Mouse (Mus musculus): ENCODE measurements around the gene Opcml. TPM values are rescaled to one million over a fixed set of nuclear protein-coding genes. Genes with fewer than 3 reads are reported as not detected.

The Opcml gene
- polyA plus RNA-seq, 1 experiment from 2014 or later: 13.3 TPM

DNA sequence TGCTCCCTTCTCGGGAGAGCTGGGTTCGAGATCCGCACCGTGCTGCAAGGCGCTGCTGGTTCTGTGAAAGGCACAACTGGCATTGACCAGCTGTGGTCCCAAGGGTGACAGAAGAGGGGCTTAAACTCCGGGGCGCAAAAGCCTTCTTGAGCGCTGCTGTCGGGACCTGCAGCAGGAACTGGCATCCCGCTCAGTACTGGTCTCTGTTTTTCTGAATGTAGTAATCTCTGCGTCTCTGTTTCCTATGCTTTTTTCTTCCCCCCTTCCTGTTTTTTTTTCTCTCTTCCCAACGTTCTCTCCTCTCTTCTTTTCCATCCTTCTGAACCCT, 1.0 kb downstream of the Opcml start:
- H3K9me3 ChIP-seq (replicated peaks; ENCODE audit: control insufficient read depth, low read length): no peaks in the 10 kb centered on the region
- DNase-seq (ENCODE audit: low spot score): no peak
- peak overlapping the region; percentile 76 for H3K4me2 ChIP-seq (ENCODE audit: low read length)
- ATAC-seq: no peak; the same call in none of the 2 replicates
- H3K27me3 ChIP-seq (replicated peaks; ENCODE audit: control insufficient read depth, insufficient read depth, low read length): 0 out of 2 replicates have a peak, but pooled peaks cover 5% of the 10 kb centered on the region
- H3K4me1 ChIP-seq (ENCODE audit: control insufficient read depth, insufficient read depth, low read length): no peaks in the 10 kb centered on the region
- peak overlapping the region; percentile 71 for H3K9ac ChIP-seq (ENCODE audit: low read length)
- H3K27ac ChIP-seq (ENCODE audit: low read depth, low read length): peak overlapping the region; percentile 65; the same call in 1 of the 2 replicates
- WGBS: 2% methylated on average over 12 of the region's 12 CpGs
- peak overlapping the region; percentile 46 for H3K4me3 ChIP-seq (ENCODE audit: low read depth, low read length)
- no peaks in the 10 kb centered on the region for H3K36me3 ChIP-seq (ENCODE audit: control insufficient read depth, insufficient read depth, low read length)

DNA sequence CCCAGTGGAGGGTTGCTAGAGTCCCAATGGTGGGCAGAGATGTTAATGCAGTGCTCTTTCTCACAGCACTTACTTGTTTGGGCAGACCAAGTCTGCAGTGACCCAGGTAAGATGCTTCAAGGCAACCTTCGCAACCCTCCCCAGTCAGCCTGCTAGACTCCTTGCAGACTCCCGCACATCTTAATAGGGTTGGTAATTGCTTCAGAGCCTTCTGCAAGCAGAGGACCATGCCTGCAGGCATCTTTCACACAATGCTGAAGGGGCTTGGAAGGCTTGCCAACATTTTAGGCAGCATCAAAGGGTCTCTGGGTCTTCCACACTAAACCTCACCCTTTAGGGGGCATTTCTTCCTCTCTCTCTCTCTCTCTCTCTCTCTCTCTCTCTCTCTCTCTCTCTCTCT, 1.7 kb downstream of the Opcml start:
- Histone ChIP-seq H3K27ac (ENCODE audit: low read depth, low read length) (no peak overlapping the region), H3K27me3 (replicated peaks; ENCODE audit: control insufficient read depth, insufficient read depth, low read length) (0 out of 2 replicates have a peak, but pooled peaks cover 5% of the 10 kb centered on the region), H3K9me3 (replicated peaks; ENCODE audit: control insufficient read depth, low read length) (no peaks in the 10 kb centered on the region), H3K36me3 (ENCODE audit: control insufficient read depth, insufficient read depth, low read length) (no peaks in the 10 kb centered on the region), H3K4me2 (ENCODE audit: low read length) (peak overlapping the region; percentile 76), H3K4me3 (ENCODE audit: low read depth, low read length) (peak overlapping the region; percentile 46), H3K9ac (ENCODE audit: low read length) (0 out of 2 replicates have a peak overlapping the region, but pooled peaks have one; percentile 71), H3K4me1 (ENCODE audit: control insufficient read depth, insufficient read depth, low read length) (no peaks in the 10 kb centered on the region)
- DNase-seq (ENCODE audit: low spot score): no peak
- ATAC-seq: no peak
- 24% methylated on average over 2 of the region's 2 CpGs for WGBS

DNA sequence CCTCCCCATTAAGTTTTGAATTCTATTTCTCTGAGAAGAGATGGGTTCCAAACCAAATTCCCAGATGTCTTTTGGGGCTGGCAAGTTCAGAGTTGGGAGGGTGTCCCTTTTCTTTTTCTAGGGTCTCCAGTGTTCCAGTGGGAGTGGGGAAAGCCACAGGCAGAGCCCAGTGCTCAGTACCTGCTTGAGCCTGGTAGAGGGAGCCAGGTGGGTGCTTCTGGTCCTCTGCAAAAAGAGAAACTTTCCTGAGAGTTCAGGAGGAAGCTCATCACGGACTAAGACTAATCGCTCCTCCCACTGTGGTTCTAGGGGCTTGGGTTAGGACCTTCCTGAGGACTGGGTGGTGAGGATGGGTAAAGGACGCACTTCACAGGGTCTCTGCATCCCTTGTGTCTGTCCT, 2.4 kb downstream of the Opcml start:
- H3K4me1 ChIP-seq (ENCODE audit: control insufficient read depth, insufficient read depth, low read length): no peaks in the 10 kb centered on the region
- H3K27ac ChIP-seq (ENCODE audit: low read depth, low read length): no peak overlapping the region
- DNase-seq (ENCODE audit: low spot score) (no peak), ATAC-seq (no peak)
- no peak overlapping the region for H3K9ac ChIP-seq (ENCODE audit: low read length)
- WGBS: 75% methylated on average over 3 of the region's 3 CpGs
- H3K4me3 ChIP-seq (ENCODE audit: low read depth, low read length): no peak overlapping the region
- 0 out of 2 replicates have a peak, but pooled peaks cover 5% of the 10 kb centered on the region for H3K27me3 ChIP-seq (replicated peaks; ENCODE audit: control insufficient read depth, insufficient read depth, low read length)
- no peaks in the 10 kb centered on the region for H3K36me3 ChIP-seq (ENCODE audit: control insufficient read depth, insufficient read depth, low read length)
- no peak overlapping the region for H3K4me2 ChIP-seq (ENCODE audit: low read length)
- H3K9me3 ChIP-seq (replicated peaks; ENCODE audit: control insufficient read depth, low read length): no peaks in the 10 kb centered on the region

DNA sequence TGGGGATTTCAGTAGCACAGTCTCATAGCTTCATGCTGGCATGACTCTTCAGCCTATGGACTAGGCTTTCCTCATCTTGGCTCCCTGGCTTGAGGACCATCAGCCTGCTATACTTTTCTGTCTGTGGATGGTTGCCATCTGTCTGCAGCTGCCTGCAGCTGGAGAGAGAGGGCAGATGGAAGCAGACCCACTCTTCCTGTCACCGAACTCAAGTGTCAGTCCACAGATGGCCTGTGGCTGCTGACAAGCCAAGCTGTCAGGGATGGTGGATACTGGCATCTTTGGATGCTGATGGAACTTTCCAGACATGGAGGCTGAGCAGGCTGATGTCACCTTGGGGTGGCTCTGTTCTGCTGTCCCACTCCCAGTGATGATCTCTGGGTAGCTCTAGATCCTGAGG, 6.0 kb downstream of the Opcml start:
- Histone ChIP-seq H3K4me2 (ENCODE audit: low read length) (no peak overlapping the region), H3K9me3 (replicated peaks; ENCODE audit: control insufficient read depth, low read length) (no peaks in the 10 kb centered on the region), H3K36me3 (ENCODE audit: control insufficient read depth, insufficient read depth, low read length) (no peaks in the 10 kb centered on the region), H3K9ac (ENCODE audit: low read length) (no peak overlapping the region), H3K27me3 (replicated peaks; ENCODE audit: control insufficient read depth, insufficient read depth, low read length) (0 out of 2 replicates have a peak, but pooled peaks cover 5% of the 10 kb centered on the region), H3K4me3 (ENCODE audit: low read depth, low read length) (no peak overlapping the region), H3K4me1 (ENCODE audit: control insufficient read depth, insufficient read depth, low read length) (no peaks in the 10 kb centered on the region), H3K27ac (ENCODE audit: low read depth, low read length) (no peak overlapping the region)
- DNase-seq (ENCODE audit: low spot score) (no peak), ATAC-seq (no peak)
- WGBS: 100% methylated on average over 1 of the region's 1 CpGs

DNA sequence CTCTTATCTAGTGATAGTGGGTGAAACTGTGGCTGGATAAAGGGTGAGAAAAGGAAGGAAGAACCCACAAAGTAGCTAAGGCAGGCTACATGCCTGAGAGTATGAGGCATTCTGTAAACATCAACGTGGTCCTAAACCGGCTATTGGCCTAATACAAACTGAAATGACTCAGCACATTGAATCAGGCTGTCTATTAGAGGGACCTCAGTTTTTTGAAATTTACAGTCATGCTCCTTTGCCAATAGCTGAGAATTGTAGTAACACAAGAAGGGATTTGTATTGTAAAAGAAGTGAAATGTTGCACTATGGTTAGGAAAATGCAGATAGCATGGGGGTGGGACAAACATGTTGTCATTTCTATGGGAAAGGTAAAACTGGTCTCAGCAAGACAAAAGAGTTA, 10.4 kb downstream of the Opcml start:
- H3K27me3 ChIP-seq (replicated peaks; ENCODE audit: control insufficient read depth, insufficient read depth, low read length): no peaks in the 10 kb centered on the region
- DNase-seq (ENCODE audit: low spot score) (no peak), ATAC-seq (no peak)
- WGBS: 90% methylated on average over 2 of the region's 2 CpGs
- no peaks in the 10 kb centered on the region for H3K9me3 ChIP-seq (replicated peaks; ENCODE audit: control insufficient read depth, low read length)
- H3K4me3 ChIP-seq (ENCODE audit: low read depth, low read length): no peak overlapping the region
- no peak overlapping the region for H3K27ac ChIP-seq (ENCODE audit: low read depth, low read length)
- no peak overlapping the region for H3K9ac ChIP-seq (ENCODE audit: low read length)
- no peak overlapping the region for H3K4me2 ChIP-seq (ENCODE audit: low read length)
- H3K36me3 ChIP-seq (ENCODE audit: control insufficient read depth, insufficient read depth, low read length): no peaks in the 10 kb centered on the region
- no peaks in the 10 kb centered on the region for H3K4me1 ChIP-seq (ENCODE audit: control insufficient read depth, insufficient read depth, low read length)

DNA sequence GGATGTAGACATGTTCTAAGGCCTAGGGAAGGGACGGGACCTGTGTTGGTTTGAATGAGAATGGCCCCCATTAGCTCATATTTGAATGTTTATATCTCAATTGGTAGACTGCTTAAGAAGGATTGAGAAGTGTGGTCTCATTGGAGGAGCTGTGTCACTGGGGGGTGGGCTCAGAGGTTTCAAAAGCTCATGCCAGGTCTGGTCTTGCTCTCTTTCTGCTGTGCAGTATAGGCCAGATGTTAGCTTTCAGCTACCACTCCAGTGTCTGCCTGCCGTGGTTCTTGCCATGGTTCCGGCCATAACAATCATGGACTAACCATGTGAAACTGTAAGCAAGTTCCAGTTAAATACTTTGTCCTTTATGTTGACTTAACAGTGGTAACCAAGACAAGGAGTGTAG, 11.2 kb downstream of the Opcml start:
- Histone ChIP-seq H3K27ac (ENCODE audit: low read depth, low read length) (no peak overlapping the region), H3K4me3 (ENCODE audit: low read depth, low read length) (no peak overlapping the region), H3K9me3 (replicated peaks; ENCODE audit: control insufficient read depth, low read length) (no peaks in the 10 kb centered on the region), H3K36me3 (ENCODE audit: control insufficient read depth, insufficient read depth, low read length) (no peaks in the 10 kb centered on the region), H3K4me2 (ENCODE audit: low read length) (no peak overlapping the region), H3K4me1 (ENCODE audit: control insufficient read depth, insufficient read depth, low read length) (no peaks in the 10 kb centered on the region), H3K9ac (ENCODE audit: low read length) (no peak overlapping the region), H3K27me3 (replicated peaks; ENCODE audit: control insufficient read depth, insufficient read depth, low read length) (no peaks in the 10 kb centered on the region)
- WGBS: 90% methylated on average over 3 of the region's 3 CpGs
- ATAC-seq (no peak), DNase-seq (ENCODE audit: low spot score) (no peak)

DNA sequence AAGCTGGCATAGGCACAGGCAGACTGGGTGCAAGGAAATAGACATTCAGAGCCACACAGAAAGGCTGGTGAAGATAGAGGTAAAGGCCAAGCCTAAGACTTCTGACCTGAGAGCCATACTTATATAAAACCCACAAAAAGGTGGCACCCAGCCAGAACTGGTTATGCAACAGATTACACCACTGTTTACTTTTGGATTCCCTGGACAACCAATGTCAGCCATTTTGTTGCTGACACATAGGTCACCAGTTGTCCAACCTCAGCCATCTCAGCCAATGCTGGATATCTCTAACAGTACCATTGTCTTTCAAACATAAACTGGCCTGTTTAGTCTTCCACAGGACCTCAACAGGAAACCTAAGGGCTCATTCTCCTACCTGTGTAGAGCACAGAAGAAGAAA, 11.8 kb downstream of the Opcml start:
- Histone ChIP-seq H3K9ac (ENCODE audit: low read length) (no peak overlapping the region), H3K9me3 (replicated peaks; ENCODE audit: control insufficient read depth, low read length) (no peaks in the 10 kb centered on the region), H3K27ac (ENCODE audit: low read depth, low read length) (no peak overlapping the region), H3K4me2 (ENCODE audit: low read length) (no peak overlapping the region), H3K4me1 (ENCODE audit: control insufficient read depth, insufficient read depth, low read length) (no peaks in the 10 kb centered on the region), H3K27me3 (replicated peaks; ENCODE audit: control insufficient read depth, insufficient read depth, low read length) (no peaks in the 10 kb centered on the region), H3K36me3 (ENCODE audit: control insufficient read depth, insufficient read depth, low read length) (no peaks in the 10 kb centered on the region), H3K4me3 (ENCODE audit: low read depth, low read length) (no peak overlapping the region)
- DNase-seq (ENCODE audit: low spot score) (no peak), ATAC-seq (no peak)

DNA sequence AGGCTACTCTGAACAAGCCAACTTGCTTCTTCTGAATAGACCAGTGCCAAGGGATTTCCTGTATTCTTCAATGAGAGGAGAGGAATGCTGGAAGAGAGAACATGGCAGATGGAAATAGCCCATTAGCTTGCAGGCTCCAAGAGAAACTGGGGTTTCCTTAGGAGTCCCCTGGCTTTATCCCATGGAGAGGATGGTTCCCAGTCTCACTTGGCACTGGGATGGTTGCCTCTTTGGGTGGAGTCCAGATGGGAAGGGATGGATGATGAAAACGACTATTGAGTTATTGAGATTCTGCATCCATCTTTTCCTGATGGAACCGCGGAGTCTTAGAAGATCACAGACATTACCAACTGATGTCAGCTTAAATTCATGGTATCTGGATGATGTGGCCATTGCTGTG, 13.9 kb downstream of the Opcml start:
- Histone ChIP-seq H3K9ac (ENCODE audit: low read length) (no peak overlapping the region), H3K4me3 (ENCODE audit: low read depth, low read length) (no peak overlapping the region), H3K4me1 (ENCODE audit: control insufficient read depth, insufficient read depth, low read length) (no peaks in the 10 kb centered on the region), H3K36me3 (ENCODE audit: control insufficient read depth, insufficient read depth, low read length) (no peaks in the 10 kb centered on the region), H3K4me2 (ENCODE audit: low read length) (no peak overlapping the region), H3K27me3 (replicated peaks; ENCODE audit: control insufficient read depth, insufficient read depth, low read length) (no peaks in the 10 kb centered on the region), H3K27ac (ENCODE audit: low read depth, low read length) (no peak overlapping the region), H3K9me3 (replicated peaks; ENCODE audit: control insufficient read depth, low read length) (no peaks in the 10 kb centered on the region)
- ATAC-seq: no peak
- peak; percentile 37 for DNase-seq (ENCODE audit: low spot score)
- WGBS: 84% methylated on average over 3 of the region's 3 CpGs

DNA sequence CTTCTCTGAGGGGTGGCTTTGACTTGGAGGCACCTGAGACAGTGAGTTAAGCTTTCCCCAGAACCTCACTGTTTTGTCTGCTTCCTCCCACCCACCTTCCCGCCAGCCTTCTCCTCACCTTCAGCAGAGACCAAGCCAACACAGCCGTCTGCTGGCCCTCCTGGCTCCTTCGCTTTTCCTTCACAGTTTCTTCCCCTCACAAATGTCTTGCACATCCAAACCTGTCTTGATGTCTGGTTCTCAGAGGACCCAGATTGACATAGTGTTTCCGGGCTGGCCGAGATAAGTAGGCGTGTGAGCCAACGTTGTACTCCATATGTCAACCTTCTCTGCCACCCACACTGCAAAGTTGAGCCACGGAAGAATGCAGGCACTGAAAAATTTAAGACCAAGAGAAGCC, 19.2 kb downstream of the Opcml start:
- Histone ChIP-seq H3K27me3 (replicated peaks; ENCODE audit: control insufficient read depth, insufficient read depth, low read length) (no peaks in the 10 kb centered on the region), H3K27ac (ENCODE audit: low read depth, low read length) (no peak overlapping the region), H3K4me1 (ENCODE audit: control insufficient read depth, insufficient read depth, low read length) (no peaks in the 10 kb centered on the region), H3K4me3 (ENCODE audit: low read depth, low read length) (no peak overlapping the region), H3K36me3 (ENCODE audit: control insufficient read depth, insufficient read depth, low read length) (no peaks in the 10 kb centered on the region), H3K4me2 (ENCODE audit: low read length) (no peak overlapping the region), H3K9me3 (replicated peaks; ENCODE audit: control insufficient read depth, low read length) (no peaks in the 10 kb centered on the region), H3K9ac (ENCODE audit: low read length) (no peak overlapping the region)
- no peak for DNase-seq (ENCODE audit: low spot score)
- WGBS: 89% methylated on average over 8 of the region's 8 CpGs
- no peak for ATAC-seq
